ENCODE assay signal across 9 mouse cellular contexts in the genomic region with DNA sequence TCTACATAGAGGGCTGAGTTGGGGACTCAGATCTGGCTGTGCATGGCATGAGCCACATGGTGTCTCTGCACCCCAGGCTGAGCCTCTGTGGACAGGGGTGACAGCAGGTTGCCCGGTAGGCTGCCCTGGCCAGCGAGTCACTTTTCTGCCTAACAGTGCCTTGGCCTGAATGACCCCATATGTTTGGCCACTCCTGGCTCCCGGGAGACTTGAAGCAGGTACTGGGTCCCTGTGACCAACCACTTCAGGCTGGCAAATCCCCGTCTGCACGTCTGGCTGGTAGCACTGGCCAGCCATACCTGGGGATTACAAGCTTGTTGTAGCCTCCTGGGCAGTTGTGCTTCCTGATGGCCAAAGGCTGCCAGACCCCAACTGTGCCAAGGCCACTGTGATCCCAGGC.
DNase-seq lines count a peak whose midpoint lies in the region; ATAC-seq lines count a peak whose summit lies in the region.
"Had no signal": no experiment of that assay in that cellular context is flagged by ENCODE, and none has a peak within 500 bp of the region (broad histone marks: within the 10 kb centered on the region; RNA-seq: fewer than 3 reads in every experiment).

No protein-coding gene starts in this region.

- ATAC-seq in intestine, embryonic 15.5 days, result no peak
- ATAC-seq in intestine, embryonic 16.5 days, result no peak
- no peak for ATAC-seq in embryonic facial prominence, embryonic 13.5 days (ENCODE audit: insufficient number of reproducible peaks, insufficient read depth, low FRiP score, low TSS enrichment, low read depth)
- ATAC-seq in embryonic facial prominence, embryonic 15.5 days (ENCODE audit: insufficient number of reproducible peaks, low FRiP score, low TSS enrichment, low read depth), result no peak
- ATAC-seq in limb, embryonic 15.5 days (ENCODE audit: insufficient number of reproducible peaks, low FRiP score, low TSS enrichment, low read depth), result no peak

- 72% methylated on average over 5 of the region's 5 CpGs for WGBS in intestine, embryonic 15.5 days
- WGBS in intestine, embryonic 16.5 days, result 76% methylated on average over 5 of the region's 5 CpGs
- whole genome bisulfite sequencing in embryonic facial prominence, embryonic 13.5 days, result 79% methylated on average over 5 of the region's 5 CpGs
- WGBS in embryonic facial prominence, embryonic 15.5 days, result 75% methylated on average over 5 of the region's 5 CpGs
- 54% methylated on average over 5 of the region's 5 CpGs for WGBS in limb, embryonic 15.5 days

- H3K27ac ChIP-seq in intestine, embryonic 15.5 days, result 0 out of 2 replicates have a peak overlapping the region, but pooled peaks have one; percentile 20
- no peak overlapping the region for H3K27ac ChIP-seq in intestine, embryonic 16.5 days (ENCODE audit: low read length)
- peak overlapping the region; percentile 76; the same call in 1 of the 2 replicates for H3K27ac ChIP-seq in embryonic facial prominence, embryonic 13.5 days
- H3K27ac ChIP-seq in embryonic facial prominence, embryonic 15.5 days (replicated peaks), result peak overlapping the region; percentile 51
- peak overlapping the region; percentile 73 for H3K27ac ChIP-seq in limb, embryonic 15.5 days
- H3K27ac ChIP-seq: kidney, postnatal 0 days had no signal

- H3K4me3 ChIP-seq in intestine, embryonic 15.5 days (replicated peaks), result no peak overlapping the region
- H3K4me3 ChIP-seq in intestine, embryonic 16.5 days (ENCODE audit: low read length), result no peak overlapping the region
- no peak overlapping the region for H3K4me3 ChIP-seq in embryonic facial prominence, embryonic 13.5 days
- no peak overlapping the region for H3K4me3 ChIP-seq in embryonic facial prominence, embryonic 15.5 days (replicated peaks)
- H3K4me3 ChIP-seq in limb, embryonic 15.5 days, result no peak overlapping the region

- H3K4me1 ChIP-seq in intestine, embryonic 15.5 days (replicated peaks), result peaks cover 62% of the 10 kb centered on the region
- peaks cover 54% of the 10 kb centered on the region for H3K4me1 ChIP-seq in intestine, embryonic 16.5 days (ENCODE audit: control insufficient read depth, insufficient read depth, low read length)
- peaks cover 35% of the 10 kb centered on the region for H3K4me1 ChIP-seq in embryonic facial prominence, embryonic 13.5 days
- peaks cover 47% of the 10 kb centered on the region for H3K4me1 ChIP-seq in embryonic facial prominence, embryonic 15.5 days
- H3K4me1 ChIP-seq in limb, embryonic 15.5 days, result peaks cover 64% of the 10 kb centered on the region

- H3K36me3 ChIP-seq in intestine, embryonic 15.5 days, result peaks cover 19% of the 10 kb centered on the region; the same call in 1 of the 2 replicates
- H3K36me3 ChIP-seq in intestine, embryonic 16.5 days (ENCODE audit: control insufficient read depth, insufficient read depth, low read length), result peaks cover 5% of the 10 kb centered on the region; the same call in 1 of the 2 replicates
- peaks cover 88% of the 10 kb centered on the region for H3K36me3 ChIP-seq in embryonic facial prominence, embryonic 13.5 days
- peaks cover 75% of the 10 kb centered on the region for H3K36me3 ChIP-seq in embryonic facial prominence, embryonic 15.5 days
- peaks cover 50% of the 10 kb centered on the region for H3K36me3 ChIP-seq in limb, embryonic 15.5 days

- no peak overlapping the region for H3K9ac ChIP-seq in intestine, embryonic 15.5 days
- no peak overlapping the region for H3K9ac ChIP-seq in intestine, embryonic 16.5 days (ENCODE audit: low read depth, low read length)
- H3K9ac ChIP-seq in embryonic facial prominence, embryonic 13.5 days, result no peak overlapping the region
- H3K9ac ChIP-seq in embryonic facial prominence, embryonic 15.5 days, result no peak overlapping the region
- 0 out of 2 replicates have a peak overlapping the region, but pooled peaks have one; percentile 14 for H3K9ac ChIP-seq in limb, embryonic 15.5 days

- H3K4me2 ChIP-seq in intestine, embryonic 15.5 days (replicated peaks), result no peak overlapping the region
- no peak overlapping the region for H3K4me2 ChIP-seq in intestine, embryonic 16.5 days (ENCODE audit: low read depth, low read length)
- no peak overlapping the region for H3K4me2 ChIP-seq in embryonic facial prominence, embryonic 13.5 days
- no peak overlapping the region for H3K4me2 ChIP-seq in embryonic facial prominence, embryonic 15.5 days (replicated peaks)
- no peak overlapping the region for H3K4me2 ChIP-seq in limb, embryonic 15.5 days

- no peaks in the 10 kb centered on the region for H3K27me3 ChIP-seq in intestine, embryonic 15.5 days (replicated peaks)
- H3K27me3 ChIP-seq in intestine, embryonic 16.5 days (replicated peaks; ENCODE audit: control insufficient read depth, insufficient read depth, low read length), result no peaks in the 10 kb centered on the region
- no peaks in the 10 kb centered on the region for H3K27me3 ChIP-seq in embryonic facial prominence, embryonic 13.5 days
- H3K27me3 ChIP-seq in embryonic facial prominence, embryonic 15.5 days, result no peaks in the 10 kb centered on the region
- H3K27me3 ChIP-seq in limb, embryonic 15.5 days, result no peaks in the 10 kb centered on the region

- H3K9me3 ChIP-seq in intestine, embryonic 15.5 days, result no peaks in the 10 kb centered on the region
- no peaks in the 10 kb centered on the region for H3K9me3 ChIP-seq in intestine, embryonic 16.5 days (ENCODE audit: control insufficient read depth, low read length)
- no peaks in the 10 kb centered on the region for H3K9me3 ChIP-seq in embryonic facial prominence, embryonic 13.5 days
- H3K9me3 ChIP-seq in embryonic facial prominence, embryonic 15.5 days (replicated peaks), result no peaks in the 10 kb centered on the region
- H3K9me3 ChIP-seq in limb, embryonic 15.5 days, result no peaks in the 10 kb centered on the region

- no peak for DNase-seq in spleen, postnatal 10 days (ENCODE audit: low spot score in 2 of 2)
- DNase-seq in thymus, postnatal 10 days (ENCODE audit: low spot score in 2 of 2), result no peak
- DNase-seq: right cerebral cortex, postnatal 4 days had no signal
